Mouse (Mus musculus): ENCODE measurements at regions not wholly inside any gene's neighbourhood (a gene's known extent, or its start where the extent isn't known, plus 50 kb on each side); places are given as distances from the start of the nearest gene placed in this dataset.
"Not testable (repeated sequence)": the region's sequence is repeated elsewhere in the genome, so short reads cannot be mapped to it uniquely, and the experiment has no call there.

DNA sequence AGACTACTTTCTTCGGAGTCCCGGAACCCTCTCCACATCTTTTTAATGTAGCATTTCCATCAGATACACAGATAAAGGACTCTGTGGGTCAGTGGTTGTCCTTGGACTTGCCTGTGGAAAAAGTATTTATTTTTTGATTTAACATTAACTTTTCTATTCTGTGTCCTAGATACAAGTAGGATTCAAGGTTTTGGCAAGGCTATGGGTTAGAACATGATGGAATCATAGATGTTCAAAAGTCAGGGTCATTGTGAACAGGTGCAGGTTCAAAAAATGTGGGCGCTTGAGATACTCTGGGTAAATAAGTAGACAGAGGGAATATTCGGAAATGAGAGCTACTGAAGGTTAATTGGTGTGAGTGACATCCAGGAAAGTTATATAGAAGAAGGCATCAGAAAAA, 347.7 kb downstream of the Cypt12 start:
- in situ Hi-C loops (cut with MboI; ENCODE audit: unreplicated experiment in 2 of 2), result no loop called here

DNA sequence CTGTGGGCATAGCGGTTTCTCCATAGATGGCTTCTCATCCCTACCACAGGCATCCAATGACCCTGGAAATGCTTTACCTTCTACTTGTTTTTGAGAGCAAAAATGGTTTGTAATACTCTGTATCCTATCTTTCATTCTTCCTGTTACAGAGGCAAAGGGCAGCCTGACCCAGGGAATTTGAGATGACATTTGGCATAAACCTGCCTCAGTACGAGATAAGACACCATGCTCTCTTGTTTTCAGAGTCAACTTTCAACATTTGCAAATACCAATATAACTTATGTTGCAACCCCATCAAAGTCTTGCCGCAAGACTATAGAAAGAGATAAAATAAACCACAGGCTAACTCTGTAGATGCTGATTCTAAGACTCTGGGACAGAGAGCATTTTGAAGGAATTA, 350.5 kb downstream of the Cypt12 start:
- in situ Hi-C loops (cut with MboI; ENCODE audit: unreplicated experiment in 2 of 2), result no loop called here

- in situ Hi-C loops (cut with MboI; ENCODE audit: unreplicated experiment in 2 of 2), result no loop called here
Measured at GRCm38 (mm10) chr3:18299502-18299901, 351.3 kb downstream of the Cypt12 start.

DNA sequence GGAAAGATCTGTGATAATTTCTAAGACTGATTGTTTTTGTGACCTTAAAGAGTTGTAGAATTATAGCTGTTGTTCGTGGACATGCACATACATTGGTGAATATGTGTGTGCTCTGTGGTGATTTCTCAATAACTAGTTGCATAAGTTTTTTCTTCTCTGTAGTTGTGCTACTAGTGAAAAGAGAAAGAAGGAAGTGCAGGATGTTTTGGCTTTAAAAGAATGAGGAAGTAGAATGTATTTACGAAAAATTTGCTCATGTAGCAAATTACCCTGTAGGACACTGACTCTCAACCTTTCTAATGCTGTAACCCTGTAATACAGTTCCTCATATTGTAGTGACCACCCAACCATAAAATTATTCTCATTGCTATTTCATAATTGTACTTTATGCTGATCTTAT, 371.2 kb downstream of the Cypt12 start:
- in situ Hi-C loops (cut with MboI; ENCODE audit: unreplicated experiment in 2 of 2), result no loop called here

GRCm38 (mm10) chr3:18333182-18333581, 385.0 kb downstream of the Cypt12 start:
- in situ Hi-C loops (cut with MboI; ENCODE audit: unreplicated experiment in 2 of 2), result no loop called here

DNA sequence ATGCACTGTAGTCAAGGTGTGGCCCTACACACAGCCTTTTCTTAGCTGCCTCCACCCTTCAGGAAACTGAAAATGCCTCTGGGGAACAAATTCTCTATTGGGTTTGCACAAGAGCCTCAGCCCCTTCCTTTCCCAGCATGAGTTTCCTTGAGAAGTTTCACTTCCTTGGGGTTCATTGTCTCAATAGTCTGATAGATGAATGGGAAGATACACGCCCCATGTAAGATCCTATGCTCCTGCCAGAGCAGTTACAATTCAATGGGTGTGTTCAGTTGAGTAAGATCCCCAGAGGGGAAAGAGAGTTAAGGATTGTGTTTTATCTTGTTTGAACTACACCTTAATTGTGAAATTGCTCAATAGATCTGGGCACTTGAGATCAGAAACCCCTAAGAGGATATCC, 391.0 kb downstream of the Cypt12 start:
- in situ Hi-C loops (cut with MboI; ENCODE audit: unreplicated experiment in 2 of 2), result no loop called here

GRCm38 (mm10) chr3:18341757-18342156, 393.5 kb downstream of the Cypt12 start:
- in situ Hi-C loops (cut with MboI; ENCODE audit: unreplicated experiment in 2 of 2), result no loop called here

DNA sequence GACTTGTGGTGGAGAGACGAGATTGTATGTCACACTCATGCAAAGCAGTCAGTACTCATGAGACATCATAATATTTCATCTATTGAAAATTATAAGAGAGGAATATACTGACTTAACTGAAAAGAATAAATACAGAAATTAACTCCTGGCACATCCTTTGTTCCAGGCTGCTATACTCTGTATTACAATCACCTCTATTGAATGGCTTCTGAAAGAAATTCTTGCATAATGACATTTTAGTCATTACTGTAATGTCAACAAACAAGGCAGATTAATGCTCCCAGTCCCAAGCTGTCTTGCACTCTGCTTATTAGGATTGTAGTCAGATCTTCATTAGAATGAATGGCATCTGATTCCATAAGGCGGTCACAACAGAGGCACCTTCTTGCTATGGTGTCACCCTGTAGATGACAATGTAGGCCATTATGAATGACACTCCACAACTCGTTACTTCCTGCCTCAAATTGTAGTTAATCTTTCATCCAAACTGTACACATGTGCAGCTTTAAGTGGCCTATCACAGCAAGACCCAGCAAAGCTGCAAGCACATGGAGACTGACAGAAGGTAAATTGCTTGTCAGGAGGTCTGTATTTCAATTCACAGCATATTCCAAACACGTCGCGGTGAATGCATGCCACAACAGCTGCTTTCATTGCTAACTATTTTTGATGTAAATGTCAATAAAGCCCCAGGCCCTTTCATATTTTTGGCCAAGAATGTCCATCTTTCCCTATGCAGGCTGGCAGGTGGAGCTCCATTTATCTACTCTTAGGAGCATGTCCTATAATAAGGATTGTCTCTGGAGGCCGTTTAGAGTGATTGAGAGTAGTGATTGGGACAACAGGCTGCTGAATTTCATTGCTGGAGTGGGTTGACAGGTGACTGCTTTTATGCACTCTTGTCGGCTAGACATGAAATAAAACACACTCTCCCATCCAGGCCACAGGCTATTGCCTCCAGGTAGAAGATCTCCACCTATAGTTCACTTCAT, 430.1 kb downstream of the Cypt12 start:
- in situ Hi-C loops (cut with MboI; ENCODE audit: unreplicated experiment in 2 of 2), result no loop called here

DNA sequence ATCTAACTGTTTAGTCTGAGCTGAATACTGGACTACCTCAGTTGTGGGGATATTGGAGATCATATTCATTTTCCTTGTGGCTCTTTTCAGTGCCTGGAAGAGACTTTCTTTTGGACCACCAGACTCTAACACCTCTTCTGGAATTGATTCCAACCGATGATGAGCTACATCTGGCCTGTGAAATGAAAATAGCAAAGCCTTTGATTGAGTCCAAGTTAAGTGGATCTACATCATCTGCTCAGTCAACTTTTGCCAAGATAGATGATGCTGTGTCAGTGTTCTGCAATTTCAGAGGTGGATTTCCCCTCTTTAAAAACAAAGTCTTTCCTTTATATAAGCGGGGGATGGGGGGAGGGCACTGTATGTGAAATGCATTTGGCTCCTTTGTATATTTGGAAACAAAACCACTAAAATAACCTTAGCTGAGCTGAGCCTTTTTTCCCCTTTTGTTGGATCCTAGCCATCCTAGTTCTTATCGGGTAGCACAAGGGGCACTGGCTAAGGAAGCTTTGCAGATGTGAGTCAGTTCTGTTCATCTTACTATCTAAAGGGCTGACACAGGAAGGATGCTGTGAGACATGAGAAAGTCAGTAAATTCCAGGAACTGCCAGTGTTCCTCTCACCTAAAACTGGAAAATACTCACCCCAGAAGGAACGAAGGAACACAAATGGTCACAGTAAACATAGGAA, 473.8 kb downstream of the Cypt12 start:
- in situ Hi-C loops (cut with MboI; ENCODE audit: unreplicated experiment in 2 of 2), result no loop called here

DNA sequence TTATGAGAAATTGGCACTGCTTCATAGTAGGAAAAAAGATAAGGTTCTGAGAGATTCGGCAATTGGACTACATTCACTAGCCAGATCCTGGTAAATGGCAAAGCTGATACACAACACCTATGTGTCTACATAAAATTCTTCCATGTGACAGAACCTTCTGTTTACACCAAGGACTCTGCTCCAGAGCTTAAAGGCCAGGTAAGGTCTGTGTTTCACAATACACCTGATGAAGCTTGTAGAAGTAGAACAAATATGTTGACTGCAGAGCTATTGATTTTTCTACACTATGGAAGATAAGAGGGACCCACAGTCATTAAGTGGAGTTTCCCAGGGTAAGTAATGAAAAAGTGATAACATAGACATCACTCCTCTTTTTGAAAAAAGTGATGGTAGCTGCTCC, 480.7 kb downstream of the Cypt12 start:
- in situ Hi-C loops (cut with MboI; ENCODE audit: unreplicated experiment in 2 of 2), result no loop called here

DNA sequence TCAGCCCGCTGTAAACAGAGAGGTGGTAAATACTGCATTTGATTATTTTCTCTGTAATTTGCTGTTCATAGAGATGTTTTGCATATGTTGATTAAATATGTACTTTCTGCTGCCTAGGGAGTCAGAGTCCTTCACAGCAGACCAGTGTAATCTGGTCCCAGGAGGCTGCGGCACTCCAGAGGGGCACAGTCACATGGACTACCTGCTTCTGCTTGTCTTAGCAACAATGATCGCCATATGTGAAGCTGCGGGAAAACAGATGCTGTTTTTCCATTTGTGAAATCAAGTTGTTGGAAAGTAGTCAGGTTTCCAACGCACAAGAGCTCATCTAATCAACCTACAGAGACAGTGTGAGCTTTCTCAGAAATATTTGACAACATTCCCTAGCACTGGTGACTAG, 490.6 kb downstream of the Cypt12 start:
- in situ Hi-C loops (cut with MboI; ENCODE audit: unreplicated experiment in 2 of 2), result no loop called here

DNA sequence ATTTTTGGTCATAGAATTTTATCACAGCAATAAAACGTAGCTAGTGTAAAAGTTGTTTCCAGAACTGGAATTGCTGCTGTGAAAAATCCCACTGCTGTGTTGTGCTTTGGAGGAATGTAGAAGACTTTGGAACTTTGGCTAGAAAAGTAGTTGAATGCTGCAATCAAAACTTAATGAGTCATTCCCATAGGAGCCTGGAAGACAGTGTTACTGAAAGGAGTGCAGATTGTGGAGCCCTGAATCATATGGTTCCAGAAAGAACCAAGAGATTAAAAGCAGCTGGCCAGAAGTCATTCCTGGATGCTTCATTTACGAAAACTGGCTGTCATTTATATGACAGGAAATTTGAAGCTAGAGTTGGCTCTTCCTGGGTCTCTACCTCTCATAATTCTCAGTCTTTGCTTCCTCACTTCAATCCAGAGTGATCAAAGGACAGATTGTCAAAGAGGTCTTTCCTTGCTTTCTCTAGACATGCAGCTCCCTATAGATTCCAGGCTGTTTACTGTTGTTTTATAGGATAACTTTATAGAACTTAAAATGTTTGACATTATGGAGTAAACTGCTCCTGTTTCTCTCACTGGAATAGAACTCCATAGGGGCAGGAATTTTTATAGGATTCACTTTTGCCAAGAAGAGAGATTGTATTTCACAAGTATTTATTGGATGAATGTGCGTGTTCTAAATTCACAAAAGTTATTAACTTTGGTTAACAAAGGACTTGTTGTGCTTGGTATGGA, 504.2 kb downstream of the Cypt12 start:
- in situ Hi-C loops (cut with MboI; ENCODE audit: unreplicated experiment in 2 of 2), result no loop called here

- in situ Hi-C loops (cut with MboI; ENCODE audit: unreplicated experiment in 2 of 2), result no loop called here
Measured at GRCm38 (mm10) chr3:18453220-18453985, 505.2 kb downstream of the Cypt12 start.

GRCm38 (mm10) chr3:18453986-18454291, 505.7 kb downstream of the Cypt12 start:
- in situ Hi-C loops (cut with MboI; ENCODE audit: unreplicated experiment in 2 of 2), result no loop called here

GRCm38 (mm10) chr3:18454558-18455191, 506.5 kb downstream of the Cypt12 start:
- in situ Hi-C loops (cut with MboI; ENCODE audit: unreplicated experiment in 2 of 2), result not testable (repeated sequence)

- in situ Hi-C loops (cut with MboI; ENCODE audit: unreplicated experiment in 2 of 2), result no loop called here
Measured at GRCm38 (mm10) chr3:18456033-18456690, 508.0 kb downstream of the Cypt12 start.

- in situ Hi-C loops (cut with MboI; ENCODE audit: unreplicated experiment in 2 of 2), result no loop called here
Measured at GRCm38 (mm10) chr3:18460267-18460666, 512.1 kb downstream of the Cypt12 start.

GRCm38 (mm10) chr3:18471846-18472245, 523.6 kb downstream of the Cypt12 start:
- in situ Hi-C loops (cut with MboI; ENCODE audit: unreplicated experiment in 2 of 2), result no loop called here

- in situ Hi-C loops (cut with MboI; ENCODE audit: unreplicated experiment in 2 of 2), result no loop called here
Measured at GRCm38 (mm10) chr3:18479557-18479956, 531.3 kb downstream of the Cypt12 start.

- in situ Hi-C loops (cut with MboI; ENCODE audit: unreplicated experiment in 2 of 2), result no loop called here
Measured at GRCm38 (mm10) chr3:18482006-18482405, 533.8 kb downstream of the Cypt12 start.

All from v-Abl transformed pro-B cells (cell line).